Mouse (Mus musculus) adrenal gland, adult (tissue): ENCODE data around the gene Csad.

Source experiments
- DNase-seq, 2 experiments: peaks; one replicate each; pipeline ENCODE4 v3.0.0; 2022 to 2023; ENCODE audit warnings: low spot score in 1 of 2; ENCODE audit not compliant: inconsistent age in 2 of 2

Gene Csad

DNA sequence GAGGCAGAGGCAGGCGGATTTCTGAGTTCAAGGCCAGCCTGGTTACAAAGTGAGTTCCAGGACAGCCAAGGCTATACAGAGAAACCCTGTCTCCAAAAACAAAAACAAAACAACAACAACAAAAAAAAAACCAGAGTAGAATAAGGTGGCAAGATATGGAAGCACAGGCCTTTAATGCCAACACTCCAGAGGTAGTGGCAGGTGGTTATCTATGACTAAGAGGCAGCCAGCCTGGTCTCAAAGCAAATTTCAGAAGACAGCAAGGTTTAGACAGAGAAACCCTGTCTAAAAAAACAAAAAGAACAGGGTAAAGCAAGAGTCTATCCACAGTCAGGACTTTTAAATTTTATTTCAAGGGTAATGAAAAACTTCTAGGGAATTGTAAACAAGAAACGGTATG is 69.8 kb downstream of the Csad start:
- no peak for DNase-seq

DNA sequence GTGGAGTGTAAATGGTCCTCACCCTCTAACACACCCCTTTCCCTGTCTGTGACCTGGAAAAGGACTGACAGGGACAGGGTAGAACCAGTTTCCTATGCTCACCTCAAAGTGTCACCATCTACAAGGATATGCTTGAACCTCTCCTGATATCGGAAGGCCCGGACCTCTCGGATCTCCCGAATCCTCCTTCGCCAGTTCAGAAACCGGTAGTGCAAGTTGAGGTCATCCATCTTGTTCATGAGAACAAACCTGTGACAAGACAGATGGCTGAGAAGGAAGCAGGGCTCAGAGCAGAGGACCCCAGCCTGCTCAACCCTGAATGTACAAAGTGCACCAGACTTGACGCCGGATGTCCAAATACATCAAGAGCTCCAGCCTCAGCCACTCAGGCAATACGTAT is 71.2 kb downstream of the Csad start:
- peak in 1 of 2 experiments; percentile 46 for DNase-seq
